ENCODE assay signal across 27 mouse cellular contexts in genomic region chr6:50054233-50054632, GRCm38 (mm10). TPM values are rescaled to one million over a fixed set of nuclear protein-coding genes. Genes with fewer than 3 reads are reported as not detected.
DNase-seq lines count a peak whose midpoint lies in the region; ATAC-seq and TF ChIP-seq lines count a peak whose summit lies in the region.
"Had no signal": no experiment of that assay in that cellular context is flagged by ENCODE, and none has a peak within 500 bp of the region (broad histone marks: within the 10 kb centered on the region; RNA-seq: fewer than 3 reads in every experiment).

No protein-coding gene starts in this region.

- no peaks in the 10 kb centered on the region for H3K9me3 ChIP-seq in kidney, embryonic 16.5 days (ENCODE audit: low read length)
- H3K9me3 ChIP-seq in kidney, embryonic 14.5 days (ENCODE audit: control insufficient read depth, low read length), result no peaks in the 10 kb centered on the region
- no peaks in the 10 kb centered on the region for H3K9me3 ChIP-seq in forebrain, embryonic 13.5 days (replicated peaks)
- no peaks in the 10 kb centered on the region for H3K9me3 ChIP-seq in forebrain, postnatal 0 days (ENCODE audit: low read length)
- H3K9me3 ChIP-seq in intestine, postnatal 0 days (ENCODE audit: control insufficient read depth), result no peaks in the 10 kb centered on the region
- H3K9me3 ChIP-seq: heart, embryonic 13.5 days; hindbrain, embryonic 10.5 days; hindbrain, embryonic 15.5 days; limb, embryonic 13.5 days; lung, embryonic 15.5 days; midbrain, embryonic 10.5 days; midbrain, embryonic 15.5 days had no signal

- no peak for DNase-seq in forebrain, postnatal 0 days
- DNase-seq in layer of hippocampus, postnatal 14 days (ENCODE audit: low spot score in 2 of 2), result no peak
- DNase-seq in embryo, embryonic 9.5 days (ENCODE audit: extremely low spot score), result no peak
- DNase-seq: adrenal gland, adult 2 months; adrenal gland, postnatal 36 days; cerebellum, adult 8-10 months; cerebellum, postnatal 25 days; heart, postnatal 10 days; kidney, adult 8-10 months; kidney, postnatal 25 days; spleen, adult 18-20 months; thymus, adult 2 months; thymus, postnatal 36 days had no signal

- TF ChIP-seq CTCF in forebrain, postnatal 0 days (IDR thresholded peaks at IDR 0.05; ENCODE audit: low read depth), result no peak
- no peak for TF ChIP-seq CTCF in intestine, postnatal 0 days (IDR thresholded peaks at IDR 0.05; ENCODE audit: low read depth)

- no peak overlapping the region for H3K4me3 ChIP-seq in kidney, embryonic 16.5 days (ENCODE audit: low read length)
- H3K4me3 ChIP-seq in kidney, embryonic 14.5 days (ENCODE audit: low read length), result no peak overlapping the region
- no peak overlapping the region for H3K4me3 ChIP-seq in forebrain, embryonic 13.5 days
- no peak overlapping the region for H3K4me3 ChIP-seq in forebrain, postnatal 0 days (ENCODE audit: low read depth, low read length)
- no peak overlapping the region for H3K4me3 ChIP-seq in intestine, postnatal 0 days (ENCODE audit: low read depth, low read length)
- H3K4me3 ChIP-seq: heart, embryonic 13.5 days; hindbrain, embryonic 10.5 days; hindbrain, embryonic 15.5 days; left cerebral cortex, adult 2 months; limb, embryonic 13.5 days; lung, embryonic 15.5 days; midbrain, embryonic 10.5 days; midbrain, embryonic 15.5 days had no signal

- no peaks in the 10 kb centered on the region for H3K36me3 ChIP-seq in kidney, embryonic 16.5 days (ENCODE audit: insufficient read depth, low read length)
- no peaks in the 10 kb centered on the region for H3K36me3 ChIP-seq in kidney, embryonic 14.5 days (ENCODE audit: control insufficient read depth, insufficient read depth, low read length)
- no peaks in the 10 kb centered on the region for H3K36me3 ChIP-seq in forebrain, embryonic 13.5 days (ENCODE audit: poor library complexity, severe bottlenecking)
- H3K36me3 ChIP-seq in forebrain, postnatal 0 days (ENCODE audit: insufficient read depth), result no peaks in the 10 kb centered on the region
- H3K36me3 ChIP-seq in intestine, postnatal 0 days (ENCODE audit: control insufficient read depth, insufficient read depth), result no peaks in the 10 kb centered on the region
- H3K36me3 ChIP-seq: heart, embryonic 13.5 days; hindbrain, embryonic 10.5 days; hindbrain, embryonic 15.5 days; limb, embryonic 13.5 days; lung, embryonic 15.5 days; midbrain, embryonic 10.5 days; midbrain, embryonic 15.5 days had no signal

- 71% methylated on average over 13 of the region's 13 CpGs for WGBS in kidney, embryonic 16.5 days
- 78% methylated on average over 13 of the region's 13 CpGs for WGBS in kidney, embryonic 14.5 days
- 56% methylated on average over 13 of the region's 13 CpGs for WGBS in forebrain, embryonic 13.5 days
- 56% methylated on average over 13 of the region's 13 CpGs for WGBS in forebrain, postnatal 0 days
- WGBS in intestine, postnatal 0 days, result 89% methylated on average over 13 of the region's 13 CpGs

- ATAC-seq in kidney, embryonic 16.5 days (ENCODE audit: low FRiP score, low TSS enrichment), result peak; percentile 54; the same call in 1 of the 2 replicates
- no peak for ATAC-seq in kidney, embryonic 14.5 days (ENCODE audit: low FRiP score, low TSS enrichment)
- no peak for ATAC-seq in forebrain, embryonic 13.5 days
- peak; percentile 42; the same call in 1 of the 2 replicates for ATAC-seq in forebrain, postnatal 0 days
- ATAC-seq in intestine, postnatal 0 days, result no peak
- ATAC-seq: activated CD4-positive, CD25-positive, alpha-beta regulatory T cell, adult 4 months; midbrain, embryonic 15.5 days had no signal

- no peaks in the 10 kb centered on the region for H3K27me3 ChIP-seq in kidney, embryonic 16.5 days (ENCODE audit: insufficient read depth, low read length)
- no peaks in the 10 kb centered on the region for H3K27me3 ChIP-seq in kidney, embryonic 14.5 days (ENCODE audit: control insufficient read depth, insufficient read depth, low read length)
- no peaks in the 10 kb centered on the region for H3K27me3 ChIP-seq in forebrain, embryonic 13.5 days
- H3K27me3 ChIP-seq in forebrain, postnatal 0 days (ENCODE audit: insufficient read depth, low read length), result no peaks in the 10 kb centered on the region
- no peaks in the 10 kb centered on the region for H3K27me3 ChIP-seq in intestine, postnatal 0 days (replicated peaks; ENCODE audit: control insufficient read depth, insufficient read depth, low read length)
- H3K27me3 ChIP-seq: heart, embryonic 13.5 days; lung, embryonic 15.5 days; midbrain, embryonic 15.5 days had no signal

- H3K9ac ChIP-seq in kidney, embryonic 16.5 days (replicated peaks; ENCODE audit: low read length), result no peak overlapping the region
- H3K9ac ChIP-seq in kidney, embryonic 14.5 days (ENCODE audit: low read depth, low read length), result no peak overlapping the region
- H3K9ac ChIP-seq in forebrain, embryonic 13.5 days, result no peak overlapping the region
- H3K9ac ChIP-seq in forebrain, postnatal 0 days, result no peak overlapping the region
- H3K9ac ChIP-seq in intestine, postnatal 0 days (ENCODE audit: low read depth, low read length), result no peak overlapping the region
- H3K9ac ChIP-seq: heart, embryonic 13.5 days; hindbrain, embryonic 15.5 days; limb, embryonic 13.5 days; lung, embryonic 15.5 days; midbrain, embryonic 15.5 days had no signal

- no peaks in the 10 kb centered on the region for H3K4me1 ChIP-seq in kidney, embryonic 16.5 days (ENCODE audit: insufficient read depth, low read length)
- H3K4me1 ChIP-seq in kidney, embryonic 14.5 days (ENCODE audit: control insufficient read depth, insufficient read depth, low read length), result no peaks in the 10 kb centered on the region
- H3K4me1 ChIP-seq in forebrain, embryonic 13.5 days, result 0 out of 2 replicates have a peak, but pooled peaks cover 9% of the 10 kb centered on the region
- H3K4me1 ChIP-seq in forebrain, postnatal 0 days (ENCODE audit: insufficient read depth), result no peaks in the 10 kb centered on the region
- no peaks in the 10 kb centered on the region for H3K4me1 ChIP-seq in intestine, postnatal 0 days (replicated peaks; ENCODE audit: control insufficient read depth, insufficient read depth, low read length)
- H3K4me1 ChIP-seq: heart, embryonic 13.5 days; hindbrain, embryonic 15.5 days; lung, embryonic 15.5 days; midbrain, embryonic 15.5 days had no signal

- H3K4me2 ChIP-seq in kidney, embryonic 16.5 days (replicated peaks; ENCODE audit: low read depth, low read length), result 0 out of 2 replicates have a peak overlapping the region, but pooled peaks have one; percentile 3
- H3K4me2 ChIP-seq in kidney, embryonic 14.5 days (replicated peaks; ENCODE audit: low read depth, low read length), result no peak overlapping the region
- peak overlapping the region; percentile 24; the same call in 1 of the 2 replicates for H3K4me2 ChIP-seq in forebrain, embryonic 13.5 days
- H3K4me2 ChIP-seq in forebrain, postnatal 0 days (ENCODE audit: low read depth), result peak overlapping the region; percentile 26; the same call in 1 of the 2 replicates
- H3K4me2 ChIP-seq in intestine, postnatal 0 days (replicated peaks; ENCODE audit: low read depth), result no peak overlapping the region
- H3K4me2 ChIP-seq: heart, embryonic 13.5 days; hindbrain, embryonic 15.5 days; limb, embryonic 13.5 days; liver, embryonic 11.5 days; lung, embryonic 15.5 days; midbrain, embryonic 15.5 days had no signal

- H3K27ac ChIP-seq in kidney, embryonic 16.5 days (ENCODE audit: low read length), result no peak overlapping the region
- no peak overlapping the region for H3K27ac ChIP-seq in kidney, embryonic 14.5 days (ENCODE audit: low read depth, low read length)
- H3K27ac ChIP-seq in forebrain, embryonic 13.5 days, result no peak overlapping the region
- H3K27ac ChIP-seq in forebrain, postnatal 0 days (ENCODE audit: low read depth, low read length), result no peak overlapping the region
- H3K27ac ChIP-seq in intestine, postnatal 0 days (ENCODE audit: low read depth, low read length), result no peak overlapping the region
- H3K27ac ChIP-seq: heart, embryonic 13.5 days; hindbrain, embryonic 10.5 days; hindbrain, embryonic 15.5 days; left cerebral cortex, adult 2 months; limb, embryonic 13.5 days; lung, embryonic 15.5 days; midbrain, embryonic 10.5 days; midbrain, embryonic 15.5 days had no signal

RNA-seq across cellular contexts. Expression of gene Mpp6, which starts 55.8 kb away (rescaled TPM):
- polyA plus RNA-seq in kidney, embryonic 16.5 days (2015; fragmentation: Nextera tagmentation; extraction: Ambion mirVana), result 81.5 and 84.7 TPM in 2 replicates
- 102 and 115 TPM in 2 replicates for polyA plus RNA-seq in kidney, embryonic 14.5 days (2014; fragmentation: Nextera tagmentation; extraction: Ambion mirVana)
- 65.4 and 67.6 TPM in 2 replicates for polyA plus RNA-seq in forebrain, embryonic 13.5 days (2015; fragmentation: Nextera tagmentation; extraction: Ambion mirVana)
- 101 TPM in 2 replicates for total RNA-seq in forebrain, postnatal 0 days (2014; rRNA removed)
- 54.5 and 66.4 TPM in 2 replicates for polyA plus RNA-seq in forebrain, postnatal 0 days (2015; fragmentation: Nextera tagmentation; extraction: Ambion mirVana)
- 100 to 1,000 TPM; 121 to 125 TPM for total RNA-seq in layer of hippocampus, postnatal 14 days (2021)
- 32.1 TPM in 2 replicates for polyA plus RNA-seq in intestine, postnatal 0 days (2015; fragmentation: Nextera tagmentation; extraction: Ambion mirVana)

Comparison
In these comparisons a context has a peak if more than half of its experiments do, and no peak if none do; other contexts are left out.
1. ATAC-seq: peak in kidney, embryonic 16.5 days (single experiment) and forebrain, postnatal 0 days (single experiment); none in kidney, embryonic 14.5 days (single experiment), forebrain, embryonic 13.5 days (single experiment) and intestine, postnatal 0 days (single experiment).
2. H3K4me2 ChIP-seq: peak in kidney, embryonic 16.5 days (single experiment), forebrain, embryonic 13.5 days (single experiment) and forebrain, postnatal 0 days (single experiment); none in kidney, embryonic 14.5 days (single experiment) and intestine, postnatal 0 days (single experiment).